Mouse (Mus musculus): ENCODE results near the gene Rilpl1. TPM values are rescaled to one million over a fixed set of nuclear protein-coding genes. Genes with fewer than 3 reads are reported as not detected.
"Not testable (repeated sequence)": the region's sequence is repeated elsewhere in the genome, so short reads cannot be mapped to it uniquely, and the experiment has no call there.

The Rilpl1 gene
- polyA plus RNA-seq, 1 experiment from 2014 or later: 23.1 TPM

GRCm38 (mm10) chr5:124500037-124500436, 31.2 kb downstream of the Rilpl1 start:
- not testable (repeated sequence) for H3K9me3 ChIP-seq; DNase-seq (ENCODE audit: low spot score); H3K27me3 ChIP-seq (replicated peaks; ENCODE audit: low read depth, poor library complexity, severe bottlenecking); H3K27ac ChIP-seq (replicated peaks); H3K4me3 ChIP-seq
- Histone ChIP-seq H3K4me1 (peaks cover 21% of the 10 kb centered on the region), H3K36me3 (replicated peaks) (peaks cover 93% of the 10 kb centered on the region)
- 88% methylated on average over 4 of the region's 4 CpGs for WGBS

GRCm38 (mm10) chr5:124499001-124499400, 32.2 kb downstream of the Rilpl1 start:
- peaks cover 95% of the 10 kb centered on the region for H3K36me3 ChIP-seq (replicated peaks)
- 23% methylated on average over 5 of the region's 5 CpGs for WGBS
- no peak overlapping the region for H3K27ac ChIP-seq (replicated peaks)

GRCm38 (mm10) chr5:124498221-124498876, 32.8 kb downstream of the Rilpl1 start:
- Histone ChIP-seq H3K4me1 (peaks cover 21% of the 10 kb centered on the region), H3K4me3 (no peak overlapping the region), H3K27me3 (replicated peaks; ENCODE audit: low read depth, poor library complexity, severe bottlenecking) (no peaks in the 10 kb centered on the region), H3K27ac (replicated peaks) (no peak overlapping the region), H3K36me3 (replicated peaks) (peaks cover 96% of the 10 kb centered on the region), H3K9me3 (no peaks in the 10 kb centered on the region)
- no peak for DNase-seq (ENCODE audit: low spot score)
- 66% methylated on average over 9 of the region's 9 CpGs for WGBS

More at GRCm38 (mm10) chr5:124499001-124499400, 32.2 kb downstream of the Rilpl1 start:
- H3K4me3 ChIP-seq: no peak overlapping the region
- no peaks in the 10 kb centered on the region for H3K9me3 ChIP-seq
- no peaks in the 10 kb centered on the region for H3K27me3 ChIP-seq (replicated peaks; ENCODE audit: low read depth, poor library complexity, severe bottlenecking)
- peaks cover 21% of the 10 kb centered on the region for H3K4me1 ChIP-seq
- peak; percentile 25 for DNase-seq (ENCODE audit: low spot score)

- Histone ChIP-seq H3K27me3 (replicated peaks; ENCODE audit: low read depth, poor library complexity, severe bottlenecking) (no peaks in the 10 kb centered on the region), H3K27ac (replicated peaks) (no peak overlapping the region), H3K9me3 (no peaks in the 10 kb centered on the region), H3K36me3 (replicated peaks) (peaks cover 96% of the 10 kb centered on the region), H3K4me3 (no peak overlapping the region), H3K4me1 (peaks cover 21% of the 10 kb centered on the region)
- no peak for DNase-seq (ENCODE audit: low spot score)
- 80% methylated on average over 15 of the region's 15 CpGs for WGBS
Observed at GRCm38 (mm10) chr5:124496614-124497514, 34.3 kb downstream of the Rilpl1 start.

- H3K27ac ChIP-seq (replicated peaks): no peak overlapping the region
- no peak overlapping the region for H3K4me3 ChIP-seq
- peaks cover 21% of the 10 kb centered on the region for H3K4me1 ChIP-seq
- no peaks in the 10 kb centered on the region for H3K27me3 ChIP-seq (replicated peaks; ENCODE audit: low read depth, poor library complexity, severe bottlenecking)
- DNase-seq (ENCODE audit: low spot score): no peak
- 71% methylated on average over 7 of the region's 7 CpGs for WGBS
- peaks cover 96% of the 10 kb centered on the region for H3K36me3 ChIP-seq (replicated peaks)
- no peaks in the 10 kb centered on the region for H3K9me3 ChIP-seq
Observed at GRCm38 (mm10) chr5:124495547-124495946, 35.6 kb downstream of the Rilpl1 start.

GRCm38 (mm10) chr5:124493455-124493854, 37.7 kb downstream of the Rilpl1 start:
- Histone ChIP-seq H3K4me1 (peaks cover 11% of the 10 kb centered on the region), H3K9me3 (no peaks in the 10 kb centered on the region), H3K36me3 (replicated peaks) (peaks cover 100% of the 10 kb centered on the region), H3K27ac (replicated peaks) (no peak overlapping the region), H3K27me3 (replicated peaks; ENCODE audit: low read depth, poor library complexity, severe bottlenecking) (no peaks in the 10 kb centered on the region), H3K4me3 (no peak overlapping the region)
- WGBS: 87% methylated on average over 11 of the region's 11 CpGs
- DNase-seq (ENCODE audit: low spot score): no peak

GRCm38 (mm10) chr5:124492618-124493017, 38.6 kb downstream of the Rilpl1 start:
- H3K27me3 ChIP-seq (replicated peaks; ENCODE audit: low read depth, poor library complexity, severe bottlenecking): no peaks in the 10 kb centered on the region
- peaks cover 6% of the 10 kb centered on the region; the same call in 1 of the 2 replicates for H3K4me1 ChIP-seq
- no peaks in the 10 kb centered on the region for H3K9me3 ChIP-seq
- no peak for DNase-seq (ENCODE audit: low spot score)
- H3K27ac ChIP-seq (replicated peaks): no peak overlapping the region
- peaks cover 99% of the 10 kb centered on the region for H3K36me3 ChIP-seq (replicated peaks)
- WGBS: 90% methylated on average over 4 of the region's 4 CpGs
- no peak overlapping the region for H3K4me3 ChIP-seq

GRCm38 (mm10) chr5:124491732-124492131, 39.5 kb downstream of the Rilpl1 start:
- WGBS: 86% methylated on average over 4 of the region's 4 CpGs
- no peaks in the 10 kb centered on the region for H3K9me3 ChIP-seq
- H3K4me3 ChIP-seq: no peak overlapping the region
- H3K36me3 ChIP-seq (replicated peaks): peaks cover 99% of the 10 kb centered on the region
- H3K27me3 ChIP-seq (replicated peaks; ENCODE audit: low read depth, poor library complexity, severe bottlenecking): no peaks in the 10 kb centered on the region
- no peak overlapping the region for H3K27ac ChIP-seq (replicated peaks)
- peaks cover 6% of the 10 kb centered on the region; the same call in 1 of the 2 replicates for H3K4me1 ChIP-seq
- DNase-seq (ENCODE audit: low spot score): no peak

GRCm38 (mm10) chr5:124488885-124489284, 42.3 kb downstream of the Rilpl1 start:
- Histone ChIP-seq H3K36me3 (replicated peaks) (peaks cover 78% of the 10 kb centered on the region), H3K27ac (replicated peaks) (no peak overlapping the region), H3K4me1 (peaks cover 10% of the 10 kb centered on the region), H3K4me3 (no peak overlapping the region), H3K9me3 (no peaks in the 10 kb centered on the region), H3K27me3 (replicated peaks; ENCODE audit: low read depth, poor library complexity, severe bottlenecking) (no peaks in the 10 kb centered on the region)
- DNase-seq (ENCODE audit: low spot score): no peak
- WGBS: 93% methylated on average over 3 of the region's 3 CpGs

- Histone ChIP-seq H3K36me3 (replicated peaks) (peaks cover 46% of the 10 kb centered on the region), H3K4me1 (peaks cover 15% of the 10 kb centered on the region)
- 94% methylated on average over 5 of the region's 5 CpGs for WGBS
Observed at GRCm38 (mm10) chr5:124485654-124486053, 45.5 kb downstream of the Rilpl1 start.

GRCm38 (mm10) chr5:124483655-124484396, 47.4 kb downstream of the Rilpl1 start:
- Histone ChIP-seq H3K27ac (replicated peaks) (peak overlapping the region; percentile 98), H3K4me1 (peaks cover 16% of the 10 kb centered on the region), H3K36me3 (replicated peaks) (peaks cover 27% of the 10 kb centered on the region), H3K27me3 (replicated peaks; ENCODE audit: low read depth, poor library complexity, severe bottlenecking) (no peaks in the 10 kb centered on the region), H3K4me3 (peak overlapping the region; percentile 77), H3K9me3 (no peaks in the 10 kb centered on the region)
- no peak for DNase-seq (ENCODE audit: low spot score)
- 6% methylated on average over 15 of the region's 15 CpGs for whole genome bisulfite sequencing

More at GRCm38 (mm10) chr5:124485654-124486053, 45.5 kb downstream of the Rilpl1 start:
- DNase-seq (ENCODE audit: low spot score): no peak
- Histone ChIP-seq H3K9me3 (no peaks in the 10 kb centered on the region), H3K27me3 (replicated peaks; ENCODE audit: low read depth, poor library complexity, severe bottlenecking) (no peaks in the 10 kb centered on the region), H3K27ac (replicated peaks) (no peak overlapping the region), H3K4me3 (no peak overlapping the region)

- Histone ChIP-seq H3K27ac (replicated peaks) (peak within 1 kb of the TSS; percentile 98), H3K4me1 (peaks cover 22% of the 10 kb centered on the region), H3K9me3 (no peaks in the 10 kb centered on the region), H3K4me3 (peak within 1 kb of the TSS; percentile 77), H3K27me3 (replicated peaks; ENCODE audit: low read depth, poor library complexity, severe bottlenecking) (no peaks in the 10 kb centered on the region), H3K36me3 (replicated peaks) (peaks cover 20% of the 10 kb centered on the region)
- under 1% methylated on average over 48 of the region's 48 CpGs for WGBS
- DNase-seq (ENCODE audit: low spot score): peak; percentile 93
Observed at GRCm38 (mm10) chr5:124482966-124483654, 48.1 kb downstream of the Rilpl1 start, which contains the start of gene Snrnp35. Snrnp35 (plus strand) TSS chr5:124483134.

Data from embryonic facial prominence, embryonic 10.5 days (tissue).